Mouse (Mus musculus): ENCODE results near the gene Gucd1. TPM values are rescaled to one million over a fixed set of nuclear protein-coding genes. Genes with fewer than 3 reads are reported as not detected.

The Gucd1 gene
- total and polyA plus RNA-seq, 3 experiments, result 16.8 to 19.0 (median 18.0) TPM

GRCm38 (mm10) chr10:75430147-75430537 lies 87.6 kb downstream of the Gucd1 start:
- in situ Hi-C loops (cut with MboI; ENCODE audit: low pct_ligation_motif_present, low pct_unique_long_range_greater_than_20kb, low sequenced_read_pairs), result no loop called here
- peaks cover 0 to 1% of the 10 kb centered on the region in 2 experiments for H3K36me3 ChIP-seq (replicated peaks in 1 of 2; ENCODE audit: control insufficient read depth in 1 of 2, insufficient read depth in 1 of 2, low read length in 1 of 2)
- TF ChIP-seq CTCF (conservative IDR thresholded peaks at IDR 0.05 in 1 of 2, IDR thresholded peaks at IDR 0.05 in 1 of 2; ENCODE audit: low read depth in 2 of 2, low read length in 2 of 2) (peak in 1 of 2 experiments; percentile 24; a peak in 2 of 4 replicates), NELFE (IDR thresholded peaks at IDR 0.05; ENCODE audit: low read depth, low read length) (no peak), ZNF384 (IDR thresholded peaks at IDR 0.05; ENCODE audit: low read depth, low read length) (peak; percentile 94)
- no peak overlapping the region for H3K4me3 ChIP-seq (replicated peaks in 1 of 3; ENCODE audit: low read depth in 2 of 3, low read length in 2 of 3, poor library complexity in 1 of 3)
- H3K4me2 ChIP-seq (ENCODE audit: insufficient read depth, low read depth, poor library complexity, severe bottlenecking), result peak overlapping the region; percentile 35
- peak overlapping the region; percentile 95 for H3K27ac ChIP-seq (ENCODE audit: insufficient read depth, low read depth)
- dilution Hi-C loops (cut with MboI; ENCODE audit: extremely low pct_ligation_motif_present, extremely low pct_unique_long_range_greater_than_20kb, low sequenced_read_pairs), result no loop called here
- H3K9ac ChIP-seq (ENCODE audit: insufficient read depth, low read depth), result no peak overlapping the region
- H3K4me1 ChIP-seq (ENCODE audit: control insufficient read depth in 1 of 2, insufficient read depth in 2 of 2), result peaks cover 15 to 69% of the 10 kb centered on the region in 2 experiments
- no peaks in the 10 kb centered on the region for H3K27me3 ChIP-seq (replicated peaks)
- DNase-seq (ENCODE audit: extremely low read depth), result no peak
- H3K79me2 ChIP-seq (replicated peaks; ENCODE audit: control insufficient read depth, extremely low read depth, insufficient read depth, poor library complexity, severe bottlenecking), result no peaks in the 10 kb centered on the region
- peaks cover 8% of the 10 kb centered on the region for H3K9me3 ChIP-seq (replicated peaks; ENCODE audit: low read length)

GRCm38 (mm10) chr10:75429522-75430146 lies 88.1 kb downstream of the Gucd1 start:
- dilution Hi-C loops (cut with MboI; ENCODE audit: extremely low pct_ligation_motif_present, extremely low pct_unique_long_range_greater_than_20kb, low sequenced_read_pairs) (no loop called here), in situ Hi-C loops (cut with MboI; ENCODE audit: low pct_ligation_motif_present, low pct_unique_long_range_greater_than_20kb, low sequenced_read_pairs) (no loop called here)
- Histone ChIP-seq H3K9me3 (replicated peaks; ENCODE audit: low read length) (peaks cover 8% of the 10 kb centered on the region), H3K36me3 (replicated peaks in 1 of 2; ENCODE audit: control insufficient read depth in 1 of 2, insufficient read depth in 1 of 2, low read length in 1 of 2) (peaks cover 0 to 1% of the 10 kb centered on the region in 2 experiments), H3K9ac (ENCODE audit: insufficient read depth, low read depth) (no peak overlapping the region), H3K4me2 (ENCODE audit: insufficient read depth, low read depth, poor library complexity, severe bottlenecking) (peak overlapping the region; percentile 35), H3K79me2 (replicated peaks; ENCODE audit: control insufficient read depth, extremely low read depth, insufficient read depth, poor library complexity, severe bottlenecking) (no peaks in the 10 kb centered on the region), H3K4me3 (replicated peaks in 1 of 3; ENCODE audit: low read depth in 2 of 3, low read length in 2 of 3, poor library complexity in 1 of 3) (peak overlapping the region in 1 of 3 experiments; percentile 33), H3K4me1 (ENCODE audit: control insufficient read depth in 1 of 2, insufficient read depth in 2 of 2) (peaks cover 15 to 73% of the 10 kb centered on the region in 2 experiments), H3K27me3 (replicated peaks) (no peaks in the 10 kb centered on the region), H3K27ac (ENCODE audit: insufficient read depth, low read depth) (peak overlapping the region; percentile 95)
- DNase-seq (ENCODE audit: extremely low read depth), result peak; percentile 92
- peak; percentile 48 for TF ChIP-seq TCF12 (IDR thresholded peaks at IDR 0.05; ENCODE audit: low read depth, low read length)
- no peak for TF ChIP-seq SIN3A (IDR thresholded peaks at IDR 0.05; ENCODE audit: low read length)
- TF ChIP-seq MAFK (IDR thresholded peaks at IDR 0.05; ENCODE audit: insufficient replicate concordance, low read length), result peak; percentile 78
- TF ChIP-seq ZC3H11A (IDR thresholded peaks at IDR 0.05; ENCODE audit: low read depth, low read length), result no peak
- TF ChIP-seq NRF1 (IDR thresholded peaks at IDR 0.05; ENCODE audit: low read depth, low read length), result no peak
- no peak for TF ChIP-seq UBTF (IDR thresholded peaks at IDR 0.05; ENCODE audit: low read depth, low read length)
- no peak for TF ChIP-seq PAX5 (IDR thresholded peaks at IDR 0.05; ENCODE audit: low read length)
- peak; percentile 67 for TF ChIP-seq EP300 (IDR thresholded peaks at IDR 0.05; ENCODE audit: low read length)
- TF ChIP-seq ELF1 (IDR thresholded peaks at IDR 0.05; ENCODE audit: low read depth, low read length), result no peak
- TF ChIP-seq ZNF384 (IDR thresholded peaks at IDR 0.05; ENCODE audit: low read depth, low read length), result peak; percentile 61; the same call in 1 of the 2 replicates
- TF ChIP-seq RAD21 (IDR thresholded peaks at IDR 0.05; ENCODE audit: low read depth, low read length), result no peak
- no peak for TF ChIP-seq POLR2A (IDR thresholded peaks at IDR 0.05; ENCODE audit: low read depth, low read length)
- no peak for TF ChIP-seq ZKSCAN1 (IDR thresholded peaks at IDR 0.05; ENCODE audit: borderline replicate concordance, low read depth, low read length)
- no peak for TF ChIP-seq MAX (IDR thresholded peaks at IDR 0.05; ENCODE audit: low read length)
- TF ChIP-seq RCOR1 (conservative IDR thresholded peaks at IDR 0.05; ENCODE audit: low read depth, low read length), result no peak
- TF ChIP-seq MEF2A (IDR thresholded peaks at IDR 0.05; ENCODE audit: borderline replicate concordance, low read depth, low read length), result peak; percentile 94
- 0 out of 2 replicates have a peak, but pooled peaks have one; percentile 32 for TF ChIP-seq JUND (conservative IDR thresholded peaks at IDR 0.05; ENCODE audit: low read depth, low read length)
- no peak for TF ChIP-seq NELFE (IDR thresholded peaks at IDR 0.05; ENCODE audit: low read depth, low read length)
- TF ChIP-seq BHLHE40 (IDR thresholded peaks at IDR 0.05; ENCODE audit: low read depth, low read length), result peak; percentile 93
- TF ChIP-seq POLR2AphosphoS2 (IDR thresholded peaks at IDR 0.05; ENCODE audit: low read depth, low read length), result no peak
- peak; percentile 34 for TF ChIP-seq USF1 (IDR thresholded peaks at IDR 0.05; ENCODE audit: low read depth, low read length)
- TF ChIP-seq USF2 (conservative IDR thresholded peaks at IDR 0.05; ENCODE audit: low read depth, low read length), result 0 out of 2 replicates have a peak, but pooled peaks have one; percentile 11
- peak; percentile 14; the same call in 1 of the 2 replicates for TF ChIP-seq CHD2 (IDR thresholded peaks at IDR 0.05; ENCODE audit: low read length)
- no peak for TF ChIP-seq CHD1 (IDR thresholded peaks at IDR 0.05; ENCODE audit: low read depth, low read length)
- TF ChIP-seq TBP (conservative IDR thresholded peaks at IDR 0.05; ENCODE audit: low read depth, low read length), result no peak; the same call in 1 of the 2 replicates
- TF ChIP-seq HCFC1 (IDR thresholded peaks at IDR 0.05; ENCODE audit: low read depth, low read length), result no peak
- TF ChIP-seq JUN (IDR thresholded peaks at IDR 0.05; ENCODE audit: insufficient read depth, low read depth, low read length), result no peak; the same call in 1 of the 2 replicates
- TF ChIP-seq E2F4 (IDR thresholded peaks at IDR 0.05; ENCODE audit: insufficient replicate concordance, low read depth, low read length), result no peak
- peak; percentile 18; the same call in 1 of the 2 replicates for TF ChIP-seq MXI1 (IDR thresholded peaks at IDR 0.05; ENCODE audit: low read depth, low read length)
- TF ChIP-seq MYC (IDR thresholded peaks at IDR 0.05; ENCODE audit: low read depth, low read length), result no peak; the same call in 1 of the 2 replicates
- no peak for TF ChIP-seq GABPA (IDR thresholded peaks at IDR 0.05; ENCODE audit: insufficient replicate concordance, low read depth, low read length)

Measured in CH12.LX (cell line).